Mouse (Mus musculus): Measurements from ENCODE around the gene Trim6. TPM values are rescaled to one million over a fixed set of nuclear protein-coding genes. Genes with fewer than 3 reads are reported as not detected.

Gene Trim6
- 0.15 TPM for polyA plus RNA-seq (2015; fragmentation: Illumina TruSeq; extraction: RNeasy Lipid Tissue Mini Kit (QIAGEN cat#74804); ENCODE audit: low read depth, low replicate concordance)

DNA sequence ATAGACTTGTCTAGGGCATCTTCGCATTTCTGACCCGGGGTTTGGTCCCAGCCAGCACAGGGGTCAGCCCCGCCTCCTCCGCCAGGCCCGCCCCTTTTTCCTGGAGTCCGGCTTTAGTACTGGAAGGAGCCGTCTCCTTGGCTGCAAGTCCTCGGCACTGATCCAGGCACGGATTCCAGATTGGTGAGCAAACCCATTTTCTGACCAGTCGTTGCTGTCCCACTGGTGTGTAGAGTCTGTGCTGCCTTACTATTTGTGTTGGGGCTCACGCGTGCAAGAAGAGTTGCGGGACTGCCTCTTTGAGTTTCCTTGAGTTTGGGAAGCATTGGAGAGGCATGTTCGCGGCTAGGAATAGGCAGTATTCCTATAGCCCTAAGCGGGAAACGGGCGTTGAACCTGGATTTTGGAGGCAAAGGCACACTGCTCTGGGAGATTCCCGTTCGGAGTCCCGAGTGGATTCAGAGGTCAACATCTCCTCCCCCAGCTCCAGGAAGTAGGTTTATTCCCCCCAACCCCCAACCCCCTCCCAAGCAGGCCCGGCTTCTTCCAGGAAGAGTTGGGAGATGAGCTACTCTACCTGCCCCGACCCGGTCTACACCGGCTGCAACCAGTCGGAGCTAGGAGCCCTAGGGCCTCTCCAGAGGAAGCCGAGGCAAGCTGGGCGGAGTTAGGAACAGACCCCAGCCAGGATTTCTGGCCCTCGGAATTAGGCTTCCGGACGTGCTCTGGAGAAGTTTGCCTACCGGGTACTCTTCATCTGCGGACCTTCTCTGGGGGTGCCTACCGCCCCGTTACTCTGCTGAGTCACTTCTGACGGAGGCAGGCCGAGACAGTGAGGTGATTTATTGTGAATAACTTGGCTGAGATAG lies at the start of gene Trim6:
TSS of gene Trim6 (plus strand) at position 93 of the 869 bp plus-strand sequence.

GRCm38 (mm10) chr7:104183292-104183691 lies 35.3 kb upstream of the Trim6 start, which contains the start of gene Olfr648:
Gene Olfr648, minus strand, starts transcription at chr7:104183392.

DNA sequence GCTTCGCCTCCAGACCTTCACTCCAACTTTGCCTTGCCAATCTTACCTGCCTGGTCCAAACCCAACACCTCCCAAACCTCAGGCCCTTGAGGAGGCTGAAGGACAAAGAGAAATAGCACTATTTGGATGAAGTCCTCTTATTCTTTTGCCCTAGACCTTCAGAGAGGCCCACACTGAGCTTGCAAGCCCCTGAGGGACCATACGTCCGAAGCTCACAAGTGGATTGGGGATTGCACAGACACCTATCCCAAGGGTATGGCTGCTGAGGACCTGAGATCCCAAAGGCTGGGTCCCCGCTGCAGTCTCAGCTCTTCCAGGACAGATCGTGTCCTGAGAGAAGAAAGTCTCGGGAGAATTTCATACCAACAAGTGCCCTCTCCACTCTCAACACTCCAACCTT lies 22.7 kb upstream of the Trim6 start, which contains the start of gene Olfr649:
TSS of gene Olfr649 (minus strand) at position 101 of the 400 bp plus-strand sequence.

GRCm38 (mm10) chr7:104244287-104245181 lies 25.9 kb downstream of the Trim6 start, which contains the start of gene Trim34a:
Gene Trim34a, plus strand, starts transcription at chr7:104244457.

Other genes starting within 250 kb of the Trim6 start
- not detected for gene Olfr635, start 247.6 kb upstream of the Trim6 start, polyA plus RNA-seq (2015; fragmentation: Illumina TruSeq; extraction: RNeasy Lipid Tissue Mini Kit (QIAGEN cat#74804); ENCODE audit: low read depth, low replicate concordance)
- gene Olfr638, start 220.0 kb upstream of the Trim6 start, polyA plus RNA-seq (2015; fragmentation: Illumina TruSeq; extraction: RNeasy Lipid Tissue Mini Kit (QIAGEN cat#74804); ENCODE audit: low read depth, low replicate concordance), result not detected
- not detected for gene Olfr639, start 201.5 kb upstream of the Trim6 start, polyA plus RNA-seq (2015; fragmentation: Illumina TruSeq; extraction: RNeasy Lipid Tissue Mini Kit (QIAGEN cat#74804); ENCODE audit: low read depth, low replicate concordance)
- gene Olfr640, start 193.2 kb upstream of the Trim6 start, polyA plus RNA-seq (2015; fragmentation: Illumina TruSeq; extraction: RNeasy Lipid Tissue Mini Kit (QIAGEN cat#74804); ENCODE audit: low read depth, low replicate concordance), result not detected
- gene Olfr641, start 183.3 kb upstream of the Trim6 start, polyA plus RNA-seq (2015; fragmentation: Illumina TruSeq; extraction: RNeasy Lipid Tissue Mini Kit (QIAGEN cat#74804); ENCODE audit: low read depth, low replicate concordance), result not detected
- not detected for gene Olfr642, start 166.1 kb upstream of the Trim6 start, polyA plus RNA-seq (2015; fragmentation: Illumina TruSeq; extraction: RNeasy Lipid Tissue Mini Kit (QIAGEN cat#74804); ENCODE audit: low read depth, low replicate concordance)
- gene 4930516K23Rik, start 157.3 kb upstream of the Trim6 start, polyA plus RNA-seq (2015; fragmentation: Illumina TruSeq; extraction: RNeasy Lipid Tissue Mini Kit (QIAGEN cat#74804); ENCODE audit: low read depth, low replicate concordance), result not detected
- not detected for gene Olfr644, start 146.9 kb upstream of the Trim6 start, polyA plus RNA-seq (2015; fragmentation: Illumina TruSeq; extraction: RNeasy Lipid Tissue Mini Kit (QIAGEN cat#74804); ENCODE audit: low read depth, low replicate concordance)
- gene Olfr645, start 133.3 kb upstream of the Trim6 start, polyA plus RNA-seq (2015; fragmentation: Illumina TruSeq; extraction: RNeasy Lipid Tissue Mini Kit (QIAGEN cat#74804); ENCODE audit: low read depth, low replicate concordance), result not detected
- gene Olfr646, start 113.9 kb upstream of the Trim6 start, polyA plus RNA-seq (2015; fragmentation: Illumina TruSeq; extraction: RNeasy Lipid Tissue Mini Kit (QIAGEN cat#74804); ENCODE audit: low read depth, low replicate concordance), result not detected
- gene Ubqln5, start 89.0 kb upstream of the Trim6 start, polyA plus RNA-seq (2015; fragmentation: Illumina TruSeq; extraction: RNeasy Lipid Tissue Mini Kit (QIAGEN cat#74804); ENCODE audit: low read depth, low replicate concordance), result not detected
- not detected for gene Olfr643, start 81.4 kb upstream of the Trim6 start, polyA plus RNA-seq (2015; fragmentation: Illumina TruSeq; extraction: RNeasy Lipid Tissue Mini Kit (QIAGEN cat#74804); ENCODE audit: low read depth, low replicate concordance)
- not detected for gene Ubqln3, start 75.5 kb upstream of the Trim6 start, polyA plus RNA-seq (2015; fragmentation: Illumina TruSeq; extraction: RNeasy Lipid Tissue Mini Kit (QIAGEN cat#74804); ENCODE audit: low read depth, low replicate concordance)
- gene Ubqlnl, start 68.2 kb upstream of the Trim6 start, polyA plus RNA-seq (2015; fragmentation: Illumina TruSeq; extraction: RNeasy Lipid Tissue Mini Kit (QIAGEN cat#74804); ENCODE audit: low read depth, low replicate concordance), result not detected
- gene Olfm5, start 54.0 kb upstream of the Trim6 start, polyA plus RNA-seq (2015; fragmentation: Illumina TruSeq; extraction: RNeasy Lipid Tissue Mini Kit (QIAGEN cat#74804); ENCODE audit: low read depth, low replicate concordance), result 0.36 TPM
- gene Olfr648, start 35.4 kb upstream of the Trim6 start, polyA plus RNA-seq (2015; fragmentation: Illumina TruSeq; extraction: RNeasy Lipid Tissue Mini Kit (QIAGEN cat#74804); ENCODE audit: low read depth, low replicate concordance), result not detected
- gene Olfr649, start 22.8 kb upstream of the Trim6 start, polyA plus RNA-seq (2015; fragmentation: Illumina TruSeq; extraction: RNeasy Lipid Tissue Mini Kit (QIAGEN cat#74804); ENCODE audit: low read depth, low replicate concordance), result not detected
- 2.8 TPM for gene Trim34a, start 25.7 kb downstream of the Trim6 start, polyA plus RNA-seq (2015; fragmentation: Illumina TruSeq; extraction: RNeasy Lipid Tissue Mini Kit (QIAGEN cat#74804); ENCODE audit: low read depth, low replicate concordance)
- gene Trim5, start 69.3 kb downstream of the Trim6 start, polyA plus RNA-seq (2015; fragmentation: Illumina TruSeq; extraction: RNeasy Lipid Tissue Mini Kit (QIAGEN cat#74804); ENCODE audit: low read depth, low replicate concordance), result 0.40 TPM
- gene Trim12a, start 96.7 kb downstream of the Trim6 start, polyA plus RNA-seq (2015; fragmentation: Illumina TruSeq; extraction: RNeasy Lipid Tissue Mini Kit (QIAGEN cat#74804); ENCODE audit: low read depth, low replicate concordance), result 5.5 TPM
- not detected for gene Trim34b, start 110.7 kb downstream of the Trim6 start, polyA plus RNA-seq (2015; fragmentation: Illumina TruSeq; extraction: RNeasy Lipid Tissue Mini Kit (QIAGEN cat#74804); ENCODE audit: low read depth, low replicate concordance)
- gene Trim12c, start 134.6 kb downstream of the Trim6 start, polyA plus RNA-seq (2015; fragmentation: Illumina TruSeq; extraction: RNeasy Lipid Tissue Mini Kit (QIAGEN cat#74804); ENCODE audit: low read depth, low replicate concordance), result 2.2 TPM
- not detected for gene Trim30b, start 151.1 kb downstream of the Trim6 start, polyA plus RNA-seq (2015; fragmentation: Illumina TruSeq; extraction: RNeasy Lipid Tissue Mini Kit (QIAGEN cat#74804); ENCODE audit: low read depth, low replicate concordance)
- gene Trim30c, start 182.0 kb downstream of the Trim6 start, polyA plus RNA-seq (2015; fragmentation: Illumina TruSeq; extraction: RNeasy Lipid Tissue Mini Kit (QIAGEN cat#74804); ENCODE audit: low read depth, low replicate concordance), result not detected
- gene Trim30a, start 246.4 kb downstream of the Trim6 start, polyA plus RNA-seq (2015; fragmentation: Illumina TruSeq; extraction: RNeasy Lipid Tissue Mini Kit (QIAGEN cat#74804); ENCODE audit: low read depth, low replicate concordance), result 1.9 TPM

Data from brain, adult 10 weeks (tissue).